Mouse (Mus musculus) T-helper 1 cell (primary cell): ENCODE measurements around the gene Stxbp1.

Source experiments
- in situ Hi-C: fragments of 300-600 bp; cut with MboI, MseI; formaldehyde crosslinking; loops from one replicate; pipeline ENCODE4 v1.15.1; 2025; ENCODE audit warnings: high pct_unique_total_duplicates

Stxbp1 gene

DNA sequence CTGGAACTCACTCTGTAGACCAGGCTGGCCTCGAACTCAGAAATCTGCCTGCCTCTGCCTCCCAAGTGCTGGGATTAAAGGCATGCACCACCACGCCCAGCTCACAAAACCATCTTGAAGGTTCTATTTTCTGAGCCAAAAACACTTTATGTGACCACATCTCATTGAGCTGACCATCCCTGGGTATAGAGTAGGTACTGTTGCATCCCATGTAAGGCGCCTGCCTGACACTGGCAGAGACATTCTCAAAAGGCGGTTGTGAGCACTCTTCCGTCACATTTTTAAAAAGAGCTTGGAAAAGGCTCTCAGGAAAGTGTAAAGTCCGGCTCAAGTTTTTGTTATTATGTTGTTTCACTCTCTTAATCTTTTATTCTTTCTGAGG lies 90.4 kb downstream of the Stxbp1 start:
- in situ Hi-C loops: loop anchor here (5.0 kb wide), 1 partner anchor 44 kb away; the partner anchor contains the start of gene Cdk9

DNA sequence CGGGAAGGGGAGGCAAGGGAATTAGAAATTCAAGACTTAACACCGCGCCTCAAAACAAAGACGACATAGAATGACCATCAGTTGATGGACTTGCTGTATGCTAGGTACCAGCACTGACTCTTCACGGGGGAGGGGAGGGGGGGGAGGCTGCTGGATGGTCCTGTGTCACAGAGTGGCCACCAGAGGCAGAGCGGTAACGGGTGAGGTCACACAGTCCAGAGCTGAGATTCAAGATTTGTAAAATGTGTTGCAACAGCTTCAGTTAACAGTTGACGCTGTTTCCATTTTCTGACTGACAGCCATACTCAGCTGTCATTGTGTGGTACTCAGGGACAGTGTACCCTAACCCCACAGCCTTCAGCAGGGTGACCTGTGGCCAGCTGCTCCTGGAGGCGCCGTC lies 94.9 kb downstream of the Stxbp1 start:
- in situ Hi-C loops: no loop called here

DNA sequence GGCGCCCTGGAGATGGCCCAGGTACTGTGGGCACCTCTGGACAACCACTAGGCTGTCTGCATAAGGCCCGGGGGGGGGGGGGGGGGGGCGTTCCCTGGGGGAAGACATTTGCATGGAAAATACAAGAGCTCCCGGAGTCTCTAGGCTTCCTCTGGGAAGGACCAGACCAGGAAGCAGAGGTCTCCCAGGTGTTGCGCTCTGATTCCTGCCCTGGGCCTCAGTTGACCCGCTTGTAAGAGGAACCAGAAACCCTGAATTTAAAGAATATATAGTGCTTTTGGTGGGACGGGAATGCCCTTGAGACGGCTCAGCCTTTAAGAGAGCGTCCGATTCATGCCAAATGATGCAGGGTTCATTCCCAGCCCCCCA lies 95.4 kb downstream of the Stxbp1 start:
- in situ Hi-C loops: no loop called here

DNA sequence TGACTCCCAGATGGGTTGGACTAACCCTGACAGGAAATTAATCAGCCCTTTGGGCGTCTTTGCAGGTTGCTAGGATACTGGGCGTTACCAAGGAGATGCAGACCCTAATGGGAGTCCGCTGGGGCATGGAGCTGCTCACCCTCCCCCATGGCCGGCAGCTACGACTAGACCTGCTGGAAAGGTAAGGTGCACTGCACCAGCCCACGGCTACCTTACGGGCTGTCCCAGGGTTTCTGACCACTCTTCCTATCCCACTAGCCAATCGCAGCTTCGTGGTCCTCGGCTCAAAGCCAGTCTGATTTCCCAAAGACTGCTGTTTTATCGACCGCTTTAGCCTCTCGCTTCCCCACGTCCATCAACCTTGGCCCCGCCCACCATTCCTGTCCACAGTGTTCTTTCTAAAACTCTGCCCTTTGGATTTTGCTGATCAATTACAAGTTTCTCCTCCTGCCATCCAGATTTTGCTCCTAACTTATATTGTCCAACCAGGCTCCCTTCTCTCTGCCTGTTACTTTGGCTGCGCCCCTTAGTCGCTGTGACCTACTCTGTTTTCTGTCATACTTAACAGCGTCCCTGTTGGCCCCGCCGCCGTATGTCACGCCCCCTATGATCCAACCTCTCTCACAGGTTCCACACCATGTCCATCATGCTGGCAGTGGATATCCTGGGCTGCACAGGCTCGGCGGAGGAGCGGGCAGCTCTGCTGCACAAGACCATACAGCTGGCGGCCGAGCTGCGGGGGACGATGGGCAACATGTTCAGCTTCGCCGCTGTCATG lies 96.0 kb downstream of the Stxbp1 start:
- in situ Hi-C loops: no loop called here

DNA sequence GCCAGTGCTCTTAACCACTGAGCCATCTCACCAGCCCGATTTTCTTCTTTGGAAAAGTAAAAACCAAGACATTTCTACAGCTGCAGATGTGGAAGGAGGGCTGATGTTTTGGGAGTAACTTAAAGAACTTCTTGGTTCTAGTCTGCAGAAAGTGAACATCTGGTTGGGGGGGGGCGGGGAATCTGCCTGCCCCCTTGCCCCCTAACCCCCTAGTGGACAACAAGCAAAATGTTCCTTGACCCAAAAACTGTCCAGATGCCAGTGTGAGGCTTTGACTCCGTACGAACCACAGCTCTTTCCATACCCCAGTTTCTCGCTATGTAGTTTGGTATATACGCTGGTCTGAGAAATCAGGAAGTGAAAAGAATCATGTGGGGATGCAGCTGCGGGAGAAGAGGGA lies 96.8 kb downstream of the Stxbp1 start:
- in situ Hi-C loops: no loop called here

DNA sequence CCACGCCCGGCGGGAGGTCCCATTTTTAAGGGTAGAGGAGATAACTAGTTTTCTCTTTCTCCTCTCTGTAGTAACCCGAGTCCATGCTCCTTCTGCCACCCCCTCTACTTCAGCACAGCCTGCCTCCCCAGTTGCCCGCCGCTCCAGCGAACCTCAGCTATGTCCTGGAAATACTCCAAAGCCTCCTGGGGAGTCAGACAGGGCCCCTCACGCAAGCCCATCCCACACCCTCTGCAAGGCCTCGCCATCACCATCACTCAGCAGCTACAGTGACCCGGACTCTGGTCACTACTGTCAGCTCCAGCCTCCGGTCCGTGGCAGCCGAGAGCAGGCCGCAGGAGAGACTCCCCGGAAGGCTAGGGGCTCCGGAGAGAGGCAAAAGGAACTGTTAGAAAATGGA lies 98.0 kb downstream of the Stxbp1 start:
- in situ Hi-C loops: no loop called here

DNA sequence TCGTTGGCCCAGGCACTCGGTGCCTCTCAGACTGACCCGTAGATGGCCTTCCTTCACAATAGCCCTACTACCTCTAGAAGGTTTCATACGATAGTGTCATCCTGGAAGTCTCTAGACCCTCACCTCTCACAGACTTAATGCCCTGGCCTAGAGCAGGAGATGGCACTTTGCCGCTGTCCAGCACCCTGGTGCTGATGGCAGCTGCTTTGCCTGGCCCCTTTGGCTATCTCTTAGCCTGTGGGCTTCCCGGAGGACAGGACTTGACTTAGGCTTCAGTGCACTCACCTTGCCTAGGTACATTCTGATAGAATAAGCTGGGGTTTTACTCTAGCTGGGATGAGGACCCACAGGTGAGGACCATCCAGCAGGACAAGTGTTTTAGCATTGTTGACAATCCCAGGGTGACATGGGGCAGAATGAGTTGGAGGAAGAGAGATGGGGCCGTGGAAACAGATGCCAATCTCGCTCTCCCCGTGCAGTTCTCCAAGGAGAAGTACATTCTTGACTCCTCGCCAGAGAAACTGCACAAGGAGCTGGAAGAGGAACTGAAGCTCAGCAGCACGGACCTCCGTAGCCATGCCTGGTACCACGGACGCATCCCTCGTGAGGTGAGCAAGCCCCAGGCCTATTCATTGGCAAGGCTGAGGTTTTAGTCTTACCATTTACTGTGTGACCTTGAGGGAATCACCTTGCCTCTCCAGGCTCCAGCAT lies 102.6 kb downstream of the Stxbp1 start:
- in situ Hi-C loops: no loop called here

DNA sequence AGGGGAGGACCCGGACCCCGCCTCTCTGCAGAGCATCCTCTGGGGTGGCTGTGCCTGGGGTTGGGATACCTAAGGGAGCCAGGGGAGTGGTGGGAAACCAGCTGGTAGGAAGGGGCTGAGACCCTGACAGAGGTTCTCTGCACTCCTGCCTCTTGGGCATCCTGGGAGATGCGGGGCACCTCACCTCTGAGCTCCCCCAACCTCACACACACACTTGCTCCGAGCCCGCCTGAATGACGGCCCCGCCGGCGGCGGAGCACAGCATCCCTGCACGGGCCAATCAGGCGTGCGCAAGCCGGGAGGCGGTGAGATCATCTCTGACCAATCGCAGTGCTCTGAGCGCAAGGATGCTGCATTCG lies 104.9 kb downstream of the Stxbp1 start:
- in situ Hi-C loops: no loop called here

DNA sequence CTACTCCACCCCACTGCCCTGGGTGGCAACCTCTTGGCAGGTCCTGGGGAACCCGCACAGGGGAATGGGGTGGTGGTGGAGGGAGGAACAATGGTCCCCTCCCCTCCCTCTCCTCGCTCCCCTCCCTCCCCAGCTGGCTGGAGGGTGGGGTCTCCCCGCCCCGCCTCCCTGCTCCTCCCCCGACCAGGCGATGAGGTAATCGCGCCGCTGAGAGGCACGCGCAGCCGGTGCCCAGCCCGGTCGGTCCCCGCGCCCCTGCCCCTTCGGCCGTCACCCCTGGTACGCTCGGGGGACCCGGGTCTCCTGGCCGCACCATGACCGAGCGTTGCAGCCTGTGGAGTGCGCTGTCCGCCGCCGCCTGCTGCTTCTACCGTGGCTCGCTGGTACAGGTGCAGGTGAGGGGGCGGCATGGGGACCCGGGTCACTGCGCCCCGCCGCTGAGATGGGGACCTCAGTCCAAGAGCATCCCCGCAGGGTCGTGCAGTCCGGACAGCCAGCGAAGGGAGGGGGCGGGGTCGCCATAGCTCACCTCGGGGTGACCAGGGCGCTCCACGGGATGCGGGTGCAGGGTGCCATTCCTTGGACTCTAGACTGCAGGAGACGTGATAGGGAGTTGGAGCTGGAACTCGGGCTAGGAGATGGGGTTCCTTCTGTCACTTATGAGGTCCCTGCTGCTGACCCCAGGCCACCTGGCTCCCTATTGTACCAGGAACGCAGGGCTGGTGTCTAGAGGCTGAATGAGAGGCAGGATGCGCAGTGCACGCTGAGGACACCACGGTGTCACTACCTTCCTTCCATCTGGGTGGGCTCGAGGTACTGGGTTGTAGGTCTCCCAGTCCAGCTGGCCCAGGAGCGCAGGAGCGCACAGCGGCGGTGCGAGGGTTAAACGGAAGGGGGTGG lies 105.5 kb downstream of the Stxbp1 start:
- in situ Hi-C loops: no loop called here

DNA sequence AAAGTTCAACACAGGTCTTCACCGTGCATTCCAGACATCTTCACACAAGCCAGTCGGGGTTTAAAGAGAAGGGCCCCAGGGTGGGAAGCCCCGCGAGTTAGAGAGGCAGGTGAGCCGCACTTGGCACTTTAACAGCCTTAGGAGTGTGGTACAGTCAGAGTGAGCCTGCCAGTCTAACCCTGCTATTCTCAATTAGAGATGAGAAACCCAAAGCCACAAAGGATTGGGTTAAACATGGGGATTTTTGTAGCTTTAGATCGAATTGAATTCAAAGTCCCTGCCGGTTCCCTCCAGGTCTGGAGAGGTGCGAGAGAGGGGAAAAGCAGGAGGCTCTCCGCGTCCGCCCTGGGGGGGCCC lies 106.2 kb downstream of the Stxbp1 start, which contains the start of gene 6330409D20Rik:
Gene 6330409D20Rik (minus strand): TSS at position 101 of the 357 bp plus-strand sequence.
- in situ Hi-C loops: no loop called here

DNA sequence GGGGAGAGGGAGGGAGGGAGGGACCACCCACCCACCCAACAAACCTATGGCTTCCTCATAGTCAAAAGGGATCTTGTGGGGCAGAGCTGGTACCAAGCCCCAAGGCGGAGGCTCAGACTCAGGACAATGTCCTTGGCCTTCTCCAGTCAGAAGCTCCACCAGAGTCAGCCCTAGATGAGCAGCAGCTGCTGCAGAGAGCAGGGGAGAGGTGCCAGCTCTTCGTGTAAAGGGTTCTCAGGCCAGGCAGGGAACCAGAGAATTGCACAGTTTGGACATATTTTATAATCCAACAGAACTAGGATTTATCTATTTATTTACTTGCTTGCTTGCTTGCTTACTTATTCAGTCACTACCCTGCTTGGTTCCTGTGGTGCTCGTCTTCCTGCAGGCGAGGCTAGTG lies 107.7 kb downstream of the Stxbp1 start:
- in situ Hi-C loops: no loop called here
